Mouse (Mus musculus) kidney, postnatal 36 days (tissue): Measurements from ENCODE around the gene Hmga2.
A peak's percentile ranks its signal among the peaks of the same experiment; 100 is the strongest.

Source experiments
- DNase-seq, 2 experiments: peaks; one replicate each; pipeline ENCODE4 v3.0.0; 2021 to 2022; ENCODE audit warnings: mixed read lengths in 2 of 2

Gene Hmga2

DNA sequence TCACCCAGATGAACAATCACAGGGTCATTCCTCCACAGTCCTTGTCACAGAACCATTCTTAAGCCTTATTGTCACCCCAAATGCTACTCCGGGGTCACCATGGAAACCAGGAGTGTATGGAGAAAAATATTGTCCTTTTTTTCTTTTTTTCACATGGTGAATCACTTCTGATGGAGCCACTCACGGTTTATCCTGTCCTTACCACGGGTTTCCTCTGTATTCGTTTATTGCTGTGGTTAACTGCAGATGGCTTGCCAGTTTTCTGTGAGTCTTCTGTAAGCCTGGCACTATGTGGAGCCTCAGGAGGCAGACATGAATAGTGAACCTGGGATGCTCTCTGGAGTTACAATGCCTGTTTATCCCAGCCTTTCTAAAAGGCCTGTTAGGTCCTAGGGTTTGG, 53.4 kb downstream of the Hmga2 start:
- no peak for DNase-seq

DNA sequence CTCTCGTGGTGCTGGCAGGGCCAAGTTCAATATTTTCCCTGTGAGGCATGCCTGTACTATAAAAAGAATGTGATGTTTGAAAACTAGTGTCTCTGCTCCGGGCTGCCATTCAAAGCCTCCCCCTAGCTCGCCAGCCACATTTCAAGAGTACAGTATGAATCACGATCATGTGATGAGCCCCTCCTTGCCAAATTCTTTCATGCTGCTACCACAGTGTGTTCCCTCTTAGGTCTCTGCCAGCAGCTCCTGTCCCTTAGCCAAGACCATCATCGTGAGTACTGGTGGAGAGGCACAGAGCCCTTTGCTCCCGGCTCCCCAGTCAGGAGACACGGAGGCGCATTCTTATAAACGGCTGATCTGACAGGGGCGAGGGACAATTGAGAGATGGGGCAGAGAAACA, 54.2 kb downstream of the Hmga2 start:
- DNase-seq = peak; percentile 77 to 93

DNA sequence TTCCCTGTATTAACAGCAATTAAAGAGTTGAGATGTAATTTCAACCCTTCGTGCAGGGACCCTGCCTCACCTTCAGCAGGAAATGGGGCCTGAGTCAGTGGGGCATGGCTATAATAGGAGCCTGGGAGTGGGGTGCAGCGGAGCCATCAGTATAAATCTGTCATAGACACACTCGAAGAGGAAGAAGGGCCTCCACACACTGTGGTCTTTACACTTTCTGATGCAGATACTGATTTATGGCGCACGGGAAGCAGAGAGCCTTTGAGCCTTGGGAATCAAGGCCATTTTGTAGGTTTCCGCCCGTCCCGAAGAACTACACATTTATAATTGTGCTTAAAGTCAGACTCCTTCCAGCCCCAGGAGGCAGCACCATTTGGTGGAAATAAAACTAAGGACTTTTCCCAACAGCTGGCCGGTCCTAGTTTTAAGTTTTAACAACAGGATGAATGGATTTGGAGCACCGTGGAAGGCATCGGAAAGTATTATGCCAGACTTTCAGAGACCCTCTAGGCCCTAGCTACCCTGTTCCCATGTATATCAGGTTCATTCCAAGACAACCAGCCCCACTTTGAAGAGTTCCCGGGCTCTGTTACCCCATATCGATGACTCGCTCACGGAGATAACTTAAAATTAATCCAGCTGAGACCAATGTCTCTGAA, 55.2 kb downstream of the Hmga2 start:
- DNase-seq = no peak

DNA sequence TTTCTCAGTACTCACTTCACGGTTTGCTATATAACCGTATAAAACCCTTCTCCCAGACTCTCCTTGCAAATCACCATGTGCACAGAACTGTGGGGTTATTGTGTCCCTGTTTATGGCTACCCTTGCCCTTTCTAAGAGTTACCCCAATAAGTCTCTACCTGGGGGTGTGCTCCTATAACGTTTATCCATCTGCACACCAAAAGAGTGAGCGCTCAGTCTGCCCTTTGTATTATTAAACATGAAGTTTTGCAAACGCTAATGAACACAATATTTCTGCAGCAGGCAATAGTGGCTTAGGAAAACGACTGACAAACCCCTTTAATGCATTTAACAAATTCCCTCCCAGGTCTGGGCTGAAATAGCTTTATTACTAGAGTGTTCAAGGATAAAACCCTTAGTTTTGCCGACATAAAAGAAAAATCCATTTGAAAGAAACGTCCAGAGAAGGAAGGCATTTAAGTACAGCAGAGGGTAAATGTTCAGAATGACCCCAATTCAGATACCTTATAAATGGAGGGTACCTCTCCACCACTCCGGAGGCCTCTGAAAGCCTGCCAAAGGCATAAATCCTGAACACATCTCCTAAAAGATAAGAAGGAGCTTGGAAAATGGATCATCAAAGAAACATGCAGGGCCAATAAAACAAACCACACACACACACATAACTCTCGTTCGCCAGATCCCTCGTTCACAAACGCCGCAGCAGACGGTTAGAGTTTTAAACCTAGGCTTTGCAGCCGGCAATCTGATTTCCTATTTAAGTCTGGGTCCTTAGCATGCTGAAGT, 57.3 kb downstream of the Hmga2 start:
- no peak for DNase-seq

DNA sequence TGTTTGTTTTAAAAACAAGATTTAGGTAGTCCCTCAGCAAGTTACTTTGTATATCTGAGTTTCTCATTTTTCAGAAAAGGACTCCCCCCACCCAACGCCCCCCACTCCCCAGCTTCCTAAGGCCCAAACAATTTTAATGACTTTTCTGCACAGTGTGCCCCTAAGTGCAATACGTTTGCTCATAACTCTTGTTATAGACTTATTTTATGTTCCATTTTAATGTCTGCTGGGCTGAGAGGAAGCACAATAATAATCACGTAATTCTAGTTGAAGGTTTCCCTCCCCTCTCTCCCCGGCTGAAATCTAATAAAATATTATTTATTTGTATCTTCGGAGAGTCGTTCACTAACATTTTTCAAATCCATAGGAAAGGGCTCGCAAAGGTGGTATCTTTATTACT, 58.1 kb downstream of the Hmga2 start:
- DNase-seq = no peak

DNA sequence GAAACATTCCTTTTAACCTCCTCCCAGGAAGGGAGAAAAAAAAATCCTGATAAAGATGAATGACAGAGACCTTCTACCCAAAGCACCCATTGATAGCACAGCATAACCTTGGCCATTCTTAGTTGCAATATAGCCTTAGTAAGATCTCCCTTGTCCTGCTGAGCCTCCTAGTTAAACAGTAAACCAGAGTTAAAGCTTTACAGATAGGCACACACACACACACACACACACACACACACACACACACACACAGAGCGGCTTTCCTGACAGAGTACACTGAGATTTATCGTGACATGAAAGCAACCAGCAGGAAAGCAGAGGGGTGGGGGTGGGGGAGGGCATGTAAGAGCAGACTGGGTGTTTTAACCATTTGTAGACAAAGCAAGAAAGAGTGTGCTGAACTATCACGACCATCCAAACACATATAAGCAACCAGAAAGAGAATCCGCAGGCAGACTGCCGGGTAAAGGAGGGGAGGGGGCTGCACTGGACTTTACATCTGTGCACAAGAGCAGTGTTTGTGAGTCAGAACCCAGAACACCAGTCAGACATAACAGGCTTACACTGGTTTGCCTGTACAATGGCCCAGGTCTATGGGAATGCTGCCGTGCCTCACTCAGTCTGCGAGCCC, 58.7 kb downstream of the Hmga2 start:
- DNase-seq = peak; percentile 74 to 81

DNA sequence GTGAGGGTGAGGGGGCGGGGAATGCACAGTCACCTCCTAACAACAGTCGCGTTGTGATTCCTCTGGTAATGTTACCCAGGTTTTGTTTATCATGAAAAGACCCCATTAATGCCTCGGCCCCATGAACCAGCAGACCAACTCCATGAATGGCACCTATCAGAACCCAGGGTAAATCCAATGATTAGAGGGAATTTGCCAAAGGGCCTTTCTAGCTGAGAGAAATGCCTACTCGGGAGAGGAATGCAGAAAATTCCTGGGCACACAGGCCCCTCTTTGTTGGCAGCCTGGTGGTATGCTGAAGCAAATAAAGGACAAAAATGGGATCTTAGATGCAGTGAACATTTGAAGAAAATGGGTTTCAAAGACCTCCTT, 59.2 kb downstream of the Hmga2 start:
- DNase-seq = no peak

DNA sequence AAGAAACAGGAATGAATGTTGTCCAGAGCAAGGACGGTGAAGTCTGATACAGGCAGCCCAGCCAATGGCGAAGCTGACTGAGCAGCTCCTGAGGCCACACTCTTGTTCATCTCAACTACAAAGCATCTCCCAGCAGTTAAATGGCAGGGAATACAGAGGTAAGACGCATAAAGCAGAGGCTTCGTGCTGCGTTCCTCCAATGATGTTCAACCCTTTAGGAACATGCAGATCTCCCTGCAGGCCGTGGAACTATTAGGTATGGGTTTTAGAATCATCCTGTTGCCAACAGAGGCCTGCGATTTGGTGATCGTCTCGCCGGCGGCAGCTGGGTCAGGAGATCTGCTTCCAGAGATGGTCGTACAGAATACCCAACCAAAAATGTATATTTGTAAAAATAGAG, 59.6 kb downstream of the Hmga2 start:
- no peak for DNase-seq

DNA sequence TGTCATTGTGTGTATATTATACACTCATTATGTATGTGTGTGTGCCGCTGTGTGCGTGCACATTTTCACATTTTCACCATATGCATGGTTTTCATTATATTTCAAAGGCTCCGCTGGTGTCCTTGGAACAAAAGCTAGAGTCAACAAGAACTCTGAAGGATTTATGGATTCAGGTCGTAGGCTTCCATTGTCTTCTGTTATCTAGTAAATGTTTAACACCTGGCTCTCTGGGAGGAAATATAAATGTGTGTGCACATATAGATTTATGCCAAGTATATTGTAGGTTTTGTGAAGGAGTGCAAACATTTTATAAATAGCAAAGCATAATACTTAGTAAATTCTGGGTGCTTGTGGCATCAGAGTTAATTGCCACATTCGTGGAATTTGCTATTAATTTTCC, 64.1 kb downstream of the Hmga2 start:
- no peak for DNase-seq

DNA sequence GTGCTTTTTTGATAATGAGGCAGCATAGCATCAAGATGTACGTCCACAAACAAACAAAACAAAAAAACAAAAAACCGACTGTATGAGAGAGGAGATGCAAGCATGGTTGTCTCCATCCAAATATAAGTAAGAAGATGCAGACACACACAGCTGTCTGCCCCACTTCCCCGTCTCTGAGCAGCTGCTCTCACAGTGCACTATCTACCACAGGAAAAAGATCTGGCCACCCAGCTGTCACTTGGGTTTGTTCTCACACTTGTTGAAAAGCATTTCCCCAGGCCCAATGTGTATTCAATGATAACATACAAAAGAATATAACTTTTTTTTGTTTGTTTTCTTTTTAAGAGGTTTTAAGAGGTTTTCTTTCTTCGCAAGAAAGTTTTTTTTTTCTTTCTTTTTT, 65.3 kb downstream of the Hmga2 start:
- no peak for DNase-seq

DNA sequence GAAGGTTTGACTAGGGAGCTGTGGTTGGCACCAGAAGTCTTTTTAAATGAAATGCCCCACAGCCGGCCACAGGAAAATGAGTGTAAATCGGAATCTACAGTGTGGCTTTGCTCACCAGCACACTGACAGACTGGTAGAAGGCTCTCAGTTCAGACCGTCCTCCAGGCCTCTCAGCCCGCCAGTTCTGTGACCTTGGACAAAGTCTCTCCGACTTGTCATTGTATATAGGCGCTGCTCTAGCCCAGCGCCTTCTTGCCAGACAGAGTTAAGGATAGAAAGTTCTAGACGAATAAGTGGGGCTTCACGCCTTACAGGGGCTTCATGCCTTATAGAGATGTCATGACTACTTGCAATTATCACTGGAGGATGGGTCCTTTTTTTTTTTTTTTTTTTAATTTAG, 67.1 kb downstream of the Hmga2 start:
- DNase-seq = no peak

DNA sequence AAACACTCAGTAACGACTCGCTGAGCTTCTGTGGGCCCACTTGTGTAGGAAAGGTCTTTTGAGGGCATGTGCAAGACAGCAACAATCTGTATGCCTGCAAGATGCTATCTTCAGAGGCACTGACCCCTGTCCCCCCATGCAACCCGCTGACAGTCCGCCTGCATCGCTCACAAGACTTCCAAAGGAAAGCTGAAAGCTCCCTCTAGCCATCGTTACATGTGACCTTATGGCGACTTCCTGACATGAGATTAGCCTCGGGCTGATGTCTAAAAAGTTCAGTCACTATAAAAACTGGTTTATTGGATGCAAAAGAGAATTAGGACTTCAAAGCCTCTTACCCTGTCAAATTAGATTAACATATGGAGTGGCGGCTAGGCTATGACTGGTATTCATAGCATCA, 69.0 kb downstream of the Hmga2 start:
- no peak for DNase-seq

DNA sequence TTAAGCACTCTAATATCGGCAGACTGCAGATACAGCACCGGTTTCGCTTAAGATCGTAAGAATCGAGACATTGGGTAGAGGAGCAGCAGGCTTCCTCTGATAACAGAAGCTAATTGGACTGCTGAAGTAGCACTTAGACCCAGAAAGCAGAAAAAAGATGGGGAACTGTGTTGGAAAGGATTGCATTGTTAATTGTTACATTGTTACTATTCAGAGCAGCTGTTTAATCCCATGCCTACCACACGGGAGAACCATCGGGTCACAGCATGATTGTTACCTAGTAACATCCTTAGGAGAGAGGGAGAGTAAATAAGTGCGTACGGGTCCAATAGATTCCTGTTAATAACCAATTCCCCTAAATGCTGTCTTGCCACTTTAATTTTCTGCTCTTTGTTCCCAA, 70.2 kb downstream of the Hmga2 start:
- DNase-seq = no peak

DNA sequence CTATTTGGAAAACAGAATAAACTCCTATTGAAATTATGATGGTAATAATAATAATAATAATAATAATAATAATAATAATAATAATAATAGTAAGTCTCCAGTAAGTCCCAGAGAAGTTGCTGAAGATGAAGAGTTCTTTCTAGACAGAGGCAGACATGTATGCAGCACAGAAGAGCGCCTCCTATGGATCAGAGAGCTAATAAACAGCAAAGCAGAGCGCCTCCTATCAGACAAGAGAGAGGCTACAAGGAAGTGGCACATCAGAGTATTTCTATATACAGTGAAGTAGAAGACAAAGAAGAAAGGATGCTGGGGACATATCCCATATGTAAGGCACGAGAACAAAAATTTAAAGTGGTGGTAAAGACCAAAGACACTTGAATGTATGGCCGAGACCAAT, 70.9 kb downstream of the Hmga2 start:
- no peak for DNase-seq

DNA sequence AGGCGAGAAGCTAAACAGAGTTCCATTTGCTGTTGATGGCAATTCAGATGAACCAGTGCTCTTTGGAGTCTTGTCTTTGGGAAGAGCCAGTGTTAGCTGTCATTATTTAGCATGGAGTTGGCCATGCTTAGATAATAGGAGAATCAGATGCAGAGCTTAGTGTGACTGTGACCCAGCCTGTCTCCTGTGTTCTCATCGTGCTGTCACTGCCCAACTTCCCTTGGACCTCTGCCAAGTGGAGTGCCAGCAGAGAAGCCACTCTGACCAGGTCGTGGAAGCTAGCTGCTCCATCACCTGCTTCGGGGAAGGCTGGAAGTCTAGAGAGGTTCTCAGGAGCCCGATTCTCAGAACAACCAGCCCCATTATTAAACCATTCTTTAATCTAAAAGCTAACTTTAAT, 73.3 kb downstream of the Hmga2 start:
- peak in 1 of 2 experiments; percentile 15 for DNase-seq

DNA sequence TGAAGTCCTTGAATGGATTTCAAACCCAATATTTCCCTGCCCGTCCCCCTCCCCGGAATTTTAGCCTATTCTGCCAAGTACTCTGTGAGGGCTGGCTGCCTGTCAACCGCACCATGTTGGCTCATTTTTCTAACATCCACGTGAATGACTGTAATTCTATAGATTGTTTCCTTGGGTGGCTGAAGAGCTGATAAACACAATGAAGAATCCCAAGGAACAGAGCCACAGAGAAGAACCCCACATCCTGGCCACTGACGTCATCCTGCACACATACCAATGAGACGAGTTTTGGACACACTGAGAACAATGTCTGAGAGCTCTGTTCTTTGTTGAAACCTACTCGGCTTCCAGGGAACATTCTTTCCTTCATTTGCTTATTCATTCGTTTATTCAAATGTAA, 74.5 kb downstream of the Hmga2 start:
- DNase-seq = no peak

DNA sequence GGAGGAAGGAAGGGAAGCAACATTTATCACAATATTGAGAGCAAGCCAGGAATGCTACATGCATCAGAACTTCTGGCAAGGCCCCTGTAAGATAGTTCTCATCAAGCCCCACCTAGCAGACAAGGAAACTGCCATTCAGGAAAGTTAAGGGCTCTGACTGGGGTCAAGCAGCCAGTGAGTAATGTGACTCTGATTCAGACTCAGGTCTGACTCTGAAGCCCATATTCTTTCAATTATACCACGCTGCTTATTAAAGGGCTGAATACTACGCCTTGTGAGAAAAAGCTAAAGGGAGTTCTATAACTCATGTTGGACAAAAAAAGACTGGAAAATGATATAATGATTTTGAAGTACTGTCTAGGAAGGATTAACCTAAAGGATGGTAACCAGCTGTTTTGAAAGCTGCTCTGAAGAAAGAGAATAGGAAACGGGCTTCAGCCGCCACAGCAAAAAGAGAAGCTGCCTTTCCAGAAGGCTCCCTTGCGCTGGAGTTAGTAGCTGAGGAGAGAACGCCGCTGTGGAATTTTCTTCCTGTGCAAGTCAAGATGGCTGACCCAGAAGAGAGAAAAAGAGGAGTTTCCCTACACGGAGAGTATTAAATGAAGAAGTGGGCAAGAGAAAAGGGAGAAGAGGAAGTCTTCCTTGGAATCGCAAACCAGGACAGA, 76.3 kb downstream of the Hmga2 start:
- no peak for DNase-seq

DNA sequence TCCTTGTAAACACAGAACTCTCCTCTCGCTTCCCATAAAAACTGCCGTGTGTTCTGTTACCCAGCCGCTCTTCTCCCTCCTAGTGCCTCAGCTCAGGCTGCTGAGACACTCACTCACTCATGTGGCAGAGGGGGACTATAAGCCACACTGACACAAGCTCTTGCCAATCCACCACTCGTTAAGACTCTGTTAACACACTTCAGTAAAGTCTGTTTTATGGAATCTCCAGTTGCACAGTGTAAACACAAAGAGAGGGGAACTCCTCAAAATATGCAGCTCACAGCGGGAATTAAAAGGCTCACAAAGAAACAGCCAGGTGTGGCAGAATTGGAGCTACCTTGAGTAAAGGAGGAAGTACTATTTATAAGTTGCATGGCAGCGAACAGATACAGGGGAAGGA, 77.5 kb downstream of the Hmga2 start:
- no peak for DNase-seq

DNA sequence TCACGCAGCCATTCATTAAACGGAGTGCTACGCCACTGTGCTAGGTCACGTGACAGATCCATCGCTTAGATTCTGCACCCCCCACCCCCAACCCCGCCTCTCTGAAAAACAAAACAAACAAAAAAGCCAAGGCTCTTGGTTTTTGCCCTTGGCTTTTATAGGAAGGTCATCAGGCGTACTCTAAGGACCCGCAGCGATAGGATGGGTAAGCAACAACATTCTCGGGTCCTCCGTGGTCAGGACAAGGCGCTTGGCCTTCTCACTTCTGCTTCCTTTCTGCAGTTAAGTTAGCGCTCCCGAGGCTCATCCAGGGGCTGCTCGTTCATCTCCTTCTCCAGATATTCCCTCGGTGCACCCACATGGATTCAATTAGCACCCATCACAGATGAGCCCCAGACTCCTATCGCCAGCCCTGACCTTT, 79.0 kb downstream of the Hmga2 start:
- no peak for DNase-seq

DNA sequence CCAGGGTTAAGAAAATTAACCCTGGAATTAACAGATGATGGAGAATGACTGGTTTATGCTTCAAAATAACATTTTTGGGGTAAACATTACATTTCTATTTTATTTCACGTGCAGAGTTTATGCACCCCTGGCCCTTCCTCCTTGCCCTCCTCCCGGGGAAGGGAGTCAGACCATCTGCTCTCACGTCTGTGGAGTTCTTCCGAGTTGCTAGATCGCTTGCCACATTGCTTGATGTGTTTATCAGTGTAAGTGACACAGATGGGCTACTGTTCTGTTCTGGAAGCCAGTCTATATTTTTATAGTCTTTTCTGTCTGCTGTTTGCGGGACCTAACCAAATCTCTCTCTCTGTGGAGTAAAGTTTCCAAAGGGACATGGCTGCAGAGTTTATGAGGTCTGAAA, 80.7 kb downstream of the Hmga2 start:
- DNase-seq = no peak

DNA sequence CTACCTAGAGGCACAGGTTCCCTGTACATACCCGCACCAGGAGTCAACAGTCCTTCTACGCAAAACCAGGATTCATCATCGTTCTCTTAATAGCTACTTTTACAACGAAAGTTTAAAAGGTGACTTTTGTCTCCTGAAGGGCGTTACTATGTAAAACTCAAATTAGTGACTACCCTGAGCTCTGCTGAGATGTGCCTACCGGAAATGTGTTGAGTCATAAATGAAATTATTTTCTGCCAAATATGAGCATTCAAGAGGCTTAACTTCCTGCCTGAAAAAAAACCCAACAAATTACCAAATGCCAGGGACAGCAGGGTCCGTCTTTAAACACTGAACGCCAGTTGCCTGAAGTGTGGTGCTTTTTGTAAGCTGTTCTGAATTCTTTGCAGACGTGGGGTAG, 81.5 kb downstream of the Hmga2 start:
- DNase-seq = no peak

DNA sequence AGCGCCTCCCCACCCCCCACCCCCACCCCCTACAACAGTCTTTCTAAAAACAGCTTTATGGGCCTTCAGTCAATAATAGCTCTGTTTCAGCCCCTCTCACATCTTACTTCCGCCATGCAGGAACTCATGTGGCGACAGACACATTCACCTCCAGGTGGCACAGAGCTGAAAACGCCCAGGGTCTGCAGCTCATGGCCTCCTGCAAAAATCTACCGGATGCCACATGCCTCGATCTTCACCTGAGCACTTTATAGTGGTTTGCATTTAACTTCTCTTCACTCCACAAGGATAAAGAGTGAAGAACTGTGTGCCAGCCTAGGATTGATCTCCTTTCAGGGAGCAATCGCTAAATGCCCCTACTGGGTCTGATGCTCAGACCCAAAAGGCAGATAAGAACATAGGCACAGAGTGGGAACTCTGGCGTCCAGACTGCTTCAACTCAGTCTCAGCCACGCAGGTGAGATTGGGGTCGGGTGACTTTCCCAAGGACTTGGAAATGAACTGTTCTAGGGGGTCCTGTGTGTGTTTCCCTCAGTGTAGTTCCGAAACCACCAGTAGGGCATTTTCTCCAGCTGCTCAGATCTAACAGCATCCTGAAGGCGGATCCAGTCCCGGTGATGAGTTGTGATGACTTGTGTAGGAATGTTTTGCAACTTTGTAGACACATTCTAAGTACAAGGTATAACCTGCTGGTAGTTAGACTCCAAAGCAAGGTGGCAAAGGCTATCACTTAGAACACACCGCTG, 84.1 kb downstream of the Hmga2 start:
- DNase-seq = no peak
